Mouse (Mus musculus) right cerebral cortex, postnatal 4 days (tissue): Measurements from ENCODE around the gene Adamts16.

Experiments
- DNase-seq: peaks from one replicate; pipeline ENCODE4 v3.0.0-alpha.2; 2022

Gene Adamts16

DNA sequence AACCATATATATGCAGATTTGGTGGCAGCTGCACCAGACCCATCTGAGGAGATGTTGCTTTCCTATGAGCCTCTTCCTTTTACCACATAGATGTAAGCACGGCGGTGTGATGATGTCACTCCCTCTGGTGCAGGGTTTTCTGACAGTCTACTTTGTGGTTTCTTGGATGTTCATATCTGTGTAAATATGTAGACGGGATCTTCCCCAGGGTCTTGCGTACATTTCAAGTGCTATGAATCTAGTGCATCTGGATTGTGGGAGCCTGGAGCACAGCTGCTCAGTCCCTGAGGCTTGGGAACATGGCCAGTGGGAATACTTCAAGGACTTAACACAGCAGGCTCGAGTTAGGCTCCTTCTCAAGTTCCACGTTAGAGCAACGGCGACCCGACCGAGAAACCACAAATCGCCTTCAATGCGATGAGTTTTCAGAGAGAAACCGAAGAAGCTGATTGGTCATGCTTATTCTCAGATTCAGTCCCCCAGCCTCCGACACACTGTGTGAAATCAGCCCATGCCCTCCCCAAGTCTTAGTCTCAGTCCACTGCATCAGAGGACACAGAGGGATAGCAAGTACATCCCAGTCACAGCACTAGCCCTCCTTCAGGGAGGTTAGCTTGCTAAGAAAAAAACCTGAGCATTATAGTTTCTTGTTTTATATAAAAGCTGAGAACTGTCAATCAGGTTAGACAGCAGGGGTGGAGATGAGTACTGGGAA, 95.2 kb downstream of the Adamts16 start:
- DNase-seq: no peak

DNA sequence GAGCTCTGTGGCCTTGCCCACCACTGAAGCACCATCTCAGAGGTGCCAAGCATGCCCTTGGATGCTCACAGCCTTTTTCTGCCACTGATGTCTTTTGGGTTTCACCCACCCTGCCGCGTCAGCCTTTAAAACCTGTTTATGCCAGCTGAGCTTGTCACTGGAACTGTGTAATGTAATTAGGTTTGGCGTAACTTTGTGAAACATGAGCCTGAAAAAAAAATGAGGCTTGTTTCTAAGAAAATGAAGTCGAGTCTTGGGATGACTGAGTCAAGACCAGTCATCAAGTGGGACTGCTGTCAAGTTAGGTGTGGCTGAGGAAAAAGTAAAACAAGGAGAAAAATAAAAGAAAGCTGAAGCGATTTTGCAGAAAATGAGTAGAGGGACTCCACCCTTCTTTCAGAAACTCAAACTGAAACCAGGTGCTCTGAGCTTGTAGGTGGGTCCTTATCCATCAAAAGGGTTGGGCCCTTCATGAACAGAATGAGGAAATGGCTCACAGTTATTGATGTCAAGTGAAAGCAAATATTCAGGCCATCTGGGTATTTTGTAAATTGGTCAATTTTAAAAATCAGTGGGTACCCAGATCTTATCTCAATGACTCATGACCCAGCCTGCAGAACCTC, 97.1 kb downstream of the Adamts16 start:
- DNase-seq: no peak

DNA sequence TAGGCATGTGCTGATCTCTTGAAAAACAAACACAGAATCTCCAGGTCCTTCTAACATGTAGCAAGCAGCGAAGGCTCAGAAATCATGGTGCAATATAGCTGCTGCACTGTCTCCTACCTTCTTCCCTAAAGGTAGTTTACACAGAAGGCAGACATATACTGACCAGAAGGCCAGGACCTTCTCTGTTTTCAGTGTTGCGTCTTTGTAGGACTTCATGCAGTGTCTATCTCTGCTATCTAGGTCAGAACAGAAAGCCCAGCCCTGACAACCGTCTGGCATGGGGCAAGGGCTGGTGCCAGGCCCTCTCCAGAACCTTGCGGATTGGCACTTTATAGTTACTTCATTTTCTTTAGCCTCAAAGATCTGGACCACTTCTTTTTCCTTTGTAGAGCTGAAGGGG, 98.9 kb downstream of the Adamts16 start:
- no peak for DNase-seq

DNA sequence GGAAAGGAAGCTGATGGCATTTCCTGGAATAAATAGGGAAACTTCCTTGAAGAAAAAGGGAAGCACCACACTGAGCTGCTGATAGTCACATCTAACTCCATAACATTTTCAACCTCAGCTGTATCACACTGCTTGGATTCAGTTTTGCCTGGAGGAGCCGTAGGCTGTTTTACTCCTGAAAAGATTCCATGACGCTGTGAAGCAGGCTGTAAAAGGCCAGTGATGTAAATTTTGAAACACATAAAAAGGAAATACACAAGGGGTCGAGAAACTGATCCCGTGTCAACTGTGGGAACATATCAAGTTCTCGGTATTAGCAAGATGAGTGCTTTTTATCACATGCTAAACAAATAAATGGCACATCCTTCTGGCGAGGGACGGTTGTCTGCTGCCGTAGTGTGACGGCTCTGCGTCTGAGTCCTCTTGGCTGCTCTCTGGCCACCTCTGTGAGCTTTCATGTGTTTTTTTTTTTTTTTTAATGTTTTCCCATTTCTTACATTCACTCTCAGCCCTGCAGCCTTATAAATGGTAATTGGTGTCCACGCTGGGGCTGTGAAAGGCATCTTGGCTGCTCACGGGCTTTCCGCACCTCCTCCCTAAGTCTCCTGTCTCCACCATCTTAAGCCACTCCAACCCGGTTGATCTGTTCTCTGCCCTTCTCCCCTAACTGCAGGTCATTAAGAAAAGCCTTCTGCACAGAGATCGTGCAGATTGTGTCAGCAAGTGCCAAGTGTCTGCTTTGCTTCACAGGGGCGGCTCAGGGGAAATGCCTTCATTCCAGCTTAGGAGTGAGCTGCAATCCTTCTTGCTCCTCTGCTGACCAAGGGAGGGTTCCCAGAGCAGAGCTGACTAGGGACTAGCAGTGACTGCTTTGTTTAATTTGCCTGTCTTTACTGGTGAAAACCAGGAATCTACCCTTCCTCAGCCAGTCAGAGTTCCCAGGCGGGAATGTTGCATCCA, 101.0 kb downstream of the Adamts16 start:
- DNase-seq: no peak

DNA sequence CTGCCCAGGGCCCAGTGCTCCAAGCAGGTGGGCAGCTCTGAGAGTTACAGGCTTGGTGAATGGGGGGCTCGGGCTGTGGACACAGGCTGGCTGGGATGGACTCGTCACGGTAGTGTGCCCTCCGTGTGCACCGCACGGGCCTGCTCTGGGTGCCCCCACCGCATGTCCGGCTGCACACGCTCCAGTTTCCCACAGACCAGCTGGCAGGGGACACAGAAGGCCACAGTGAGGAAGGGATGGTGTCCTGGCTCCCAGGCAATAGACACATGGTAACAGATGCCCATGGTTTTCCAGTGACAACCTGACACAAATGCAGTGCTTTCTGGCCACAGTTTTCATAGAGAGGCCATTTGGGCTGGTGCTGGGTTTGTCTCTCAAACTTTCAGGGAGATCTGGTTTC, 102.8 kb downstream of the Adamts16 start:
- no peak for DNase-seq

DNA sequence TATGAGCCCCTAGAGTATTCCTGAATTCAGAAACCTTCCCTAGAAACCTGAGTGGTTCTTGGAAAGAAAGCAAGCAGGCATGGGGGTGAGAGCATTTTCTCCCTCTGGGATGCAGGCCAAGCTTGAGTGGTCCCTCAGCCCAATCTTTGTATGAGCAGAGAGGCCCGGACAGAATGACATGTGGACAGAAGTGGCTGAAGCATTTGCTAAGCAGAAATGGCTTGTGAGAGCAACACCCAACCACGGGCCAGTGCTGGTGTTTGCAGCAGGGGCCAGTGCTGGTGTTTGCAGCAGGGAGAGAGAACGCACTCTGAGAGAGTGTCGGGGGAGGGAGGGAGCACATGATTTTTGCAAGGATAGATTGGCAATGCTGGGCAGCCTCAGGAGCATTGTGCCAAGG, 105.2 kb downstream of the Adamts16 start:
- no peak for DNase-seq

DNA sequence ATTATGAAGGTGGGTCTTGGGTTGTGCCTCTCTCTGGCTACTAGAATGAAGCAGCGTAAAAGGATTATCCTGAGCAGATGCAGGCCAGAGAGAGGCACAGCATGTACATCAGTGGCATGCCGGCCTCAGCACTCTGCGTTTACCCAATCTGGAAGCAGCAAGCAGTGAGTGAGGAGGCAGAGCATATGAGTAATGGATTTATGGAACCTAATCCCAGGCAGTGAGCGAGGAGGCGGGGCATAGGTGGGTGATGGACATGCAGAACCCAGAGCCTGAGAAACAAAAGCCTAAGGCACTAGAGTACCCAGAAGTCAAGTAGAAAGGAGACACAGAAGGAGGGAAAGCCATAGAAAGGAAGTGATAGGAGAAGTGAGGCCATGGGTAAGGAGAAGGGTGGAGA, 107.0 kb downstream of the Adamts16 start:
- no peak for DNase-seq

DNA sequence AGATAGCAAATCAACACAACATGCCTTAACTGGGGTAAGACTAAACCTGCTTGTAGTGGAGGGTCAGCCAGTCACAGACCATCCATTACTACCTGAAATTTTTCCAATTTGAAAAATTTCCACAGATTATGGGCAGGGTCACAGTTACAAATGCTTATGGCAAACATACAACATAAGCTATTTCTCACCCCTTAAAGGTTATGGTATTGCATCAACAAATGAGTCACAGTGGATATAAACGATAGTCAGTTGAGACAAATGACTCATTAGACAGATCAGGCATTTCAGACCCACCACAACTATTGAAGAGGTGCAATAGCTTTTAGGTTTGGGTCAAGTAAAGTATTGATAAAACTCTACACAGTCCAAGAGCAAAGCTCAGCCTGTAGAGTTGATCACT, 107.7 kb downstream of the Adamts16 start:
- DNase-seq: no peak

DNA sequence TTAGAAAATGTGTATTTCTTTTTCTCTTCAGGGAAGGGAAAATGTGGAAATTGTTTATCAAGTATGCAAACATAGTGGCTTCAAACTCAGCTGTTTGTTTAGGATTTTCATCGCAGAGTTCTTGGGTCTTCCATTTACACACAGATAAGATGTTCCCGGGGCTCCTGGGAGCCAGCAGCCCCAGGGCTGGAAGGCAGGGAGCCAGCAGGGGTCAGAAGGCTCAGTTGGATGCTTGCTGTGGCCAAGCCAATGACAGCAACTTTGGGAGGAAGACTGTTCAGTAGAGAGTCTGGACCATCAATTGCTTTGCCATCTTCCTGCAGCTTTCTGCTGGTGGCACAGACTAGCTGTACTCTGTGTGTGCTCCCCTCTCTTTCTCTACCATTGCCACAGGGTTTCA, 108.4 kb downstream of the Adamts16 start:
- no peak for DNase-seq

DNA sequence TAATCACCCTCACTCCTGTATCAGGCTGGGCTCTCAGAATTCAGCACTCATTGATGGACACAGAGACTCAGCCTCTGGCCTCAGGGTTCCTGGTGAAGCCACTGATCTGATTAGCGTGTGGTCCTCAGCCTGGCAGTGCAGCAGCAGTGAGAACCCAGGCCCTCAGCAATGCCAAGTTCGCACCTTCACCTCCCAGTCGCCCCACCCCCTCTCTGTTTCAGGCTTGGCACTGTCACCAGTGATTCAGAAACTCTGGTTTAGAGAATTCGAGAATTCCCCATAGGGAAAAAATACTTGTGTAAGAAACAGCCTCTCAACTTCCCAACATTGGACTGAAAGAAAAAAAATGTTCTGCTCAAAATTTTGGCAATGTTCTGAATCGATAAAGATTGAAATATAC, 108.8 kb downstream of the Adamts16 start:
- no peak for DNase-seq

DNA sequence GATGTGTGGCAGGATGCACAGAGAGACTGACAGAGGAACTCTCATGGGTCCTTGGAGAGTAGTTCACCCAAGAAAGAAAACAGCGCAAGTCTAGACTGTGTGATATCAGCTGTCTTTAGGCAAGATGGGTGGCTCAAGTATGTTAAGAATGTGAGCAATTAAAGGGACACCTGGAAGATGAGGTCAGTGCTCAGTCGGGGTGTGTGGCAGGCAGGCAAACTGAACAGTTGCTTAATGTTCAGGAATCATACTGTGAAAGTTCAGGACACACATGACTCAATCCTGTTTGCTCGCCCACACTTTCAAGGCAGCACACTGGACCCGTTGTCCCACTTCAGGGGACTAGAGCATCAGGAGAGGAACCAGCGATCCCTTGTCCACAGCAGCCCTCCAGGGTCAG, 110.3 kb downstream of the Adamts16 start:
- DNase-seq: no peak

DNA sequence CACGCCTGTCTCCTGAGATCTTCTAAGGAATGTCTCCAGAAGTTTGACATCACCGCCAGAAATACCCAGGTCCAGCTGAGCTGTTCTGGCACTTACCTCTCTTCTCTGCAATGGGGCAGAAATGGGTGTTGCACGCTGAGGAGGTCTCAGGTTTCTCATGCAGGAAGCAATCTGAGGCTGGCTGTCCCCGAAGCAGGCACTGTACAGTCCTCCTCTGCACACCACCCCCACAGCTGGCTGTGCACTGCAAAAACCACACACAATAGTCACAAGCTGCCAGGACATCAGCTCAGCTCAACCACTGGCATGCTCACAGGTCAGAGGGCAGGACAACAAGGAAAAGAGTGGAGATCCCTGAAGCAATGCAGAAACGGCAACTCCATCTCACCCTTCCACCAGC, 111.6 kb downstream of the Adamts16 start:
- no peak for DNase-seq

DNA sequence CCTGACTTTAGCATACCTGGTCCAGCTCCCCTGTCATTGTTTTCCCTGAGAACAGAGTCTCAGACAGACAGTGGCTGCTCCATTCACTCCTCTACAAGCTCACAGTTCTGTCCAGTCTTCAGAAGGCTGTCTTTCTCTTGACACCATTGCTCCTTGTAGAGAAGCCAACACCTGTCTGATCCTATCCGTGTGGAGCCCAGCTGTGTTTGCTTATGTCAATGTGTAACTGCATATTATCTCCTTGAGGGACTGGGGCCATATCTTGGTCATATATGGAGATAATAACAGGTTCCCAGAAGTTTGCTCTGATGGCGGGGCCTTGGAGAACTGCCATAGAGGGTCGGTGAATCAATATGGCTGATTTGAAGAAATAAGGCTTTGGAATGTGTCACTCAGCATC, 115.4 kb downstream of the Adamts16 start:
- DNase-seq: no peak

DNA sequence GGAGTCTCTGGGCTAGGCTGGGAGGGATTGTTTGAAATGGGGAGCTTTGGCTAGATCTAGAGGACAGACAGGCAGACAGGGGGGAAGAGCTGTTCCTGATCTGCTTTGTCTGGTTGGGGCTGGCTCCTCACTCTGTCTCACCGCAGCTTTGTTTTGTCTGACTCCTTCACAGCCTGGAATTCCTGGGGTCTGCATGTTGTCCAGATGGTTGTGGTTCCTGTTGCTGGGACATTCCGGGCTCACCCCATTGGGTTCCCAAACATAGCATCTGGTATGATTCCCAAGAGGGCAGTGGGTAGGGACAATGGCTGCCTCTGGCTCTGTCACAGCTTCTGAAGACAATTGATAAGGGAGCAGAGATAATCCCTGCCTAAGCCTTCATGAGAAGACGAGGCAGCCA, 117.0 kb downstream of the Adamts16 start:
- DNase-seq: no peak

DNA sequence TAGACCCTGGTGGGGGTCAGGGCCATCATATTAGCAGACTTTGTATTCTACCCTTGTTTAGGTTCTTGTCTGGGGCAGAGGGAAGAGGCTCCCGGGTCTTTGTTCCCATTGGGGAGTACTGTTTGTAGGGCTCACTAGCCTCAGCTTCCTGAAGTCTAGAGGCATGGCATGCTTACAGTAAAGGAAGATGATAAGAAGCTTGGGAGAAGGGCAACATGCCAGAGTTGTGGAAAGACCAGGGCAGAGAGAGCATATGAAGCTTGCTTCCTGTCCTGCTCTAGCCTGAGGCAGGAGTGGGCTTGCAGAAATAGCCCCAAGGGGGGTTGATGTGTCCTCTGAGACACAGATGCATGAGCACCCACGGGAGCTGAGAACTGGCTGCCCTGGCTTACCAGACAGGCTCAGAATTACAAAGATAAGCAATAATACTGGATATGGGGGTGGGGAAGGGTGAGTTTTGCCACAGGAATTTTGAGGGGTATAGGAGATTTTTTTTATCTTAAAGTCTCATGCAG, 117.4 kb downstream of the Adamts16 start:
- DNase-seq: no peak

DNA sequence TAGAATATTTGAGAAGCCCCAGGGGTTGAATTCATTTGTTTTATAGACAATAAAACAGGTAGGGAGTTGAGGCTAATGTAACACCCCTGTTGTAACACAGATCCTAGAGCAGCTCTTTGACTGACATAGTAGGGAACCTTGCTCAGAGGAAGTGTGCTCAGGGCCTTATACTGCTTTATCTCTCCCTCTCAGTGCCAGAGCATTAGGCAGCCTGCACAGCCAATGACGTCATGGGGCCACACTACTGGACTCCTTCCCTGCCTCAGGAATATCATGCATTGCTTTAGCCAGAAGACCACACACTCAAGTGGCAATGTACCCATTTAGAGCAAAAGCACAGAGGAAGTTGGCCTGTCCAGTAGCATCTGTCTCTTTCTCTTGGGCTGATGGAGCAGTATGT, 121.6 kb downstream of the Adamts16 start:
- DNase-seq: no peak

DNA sequence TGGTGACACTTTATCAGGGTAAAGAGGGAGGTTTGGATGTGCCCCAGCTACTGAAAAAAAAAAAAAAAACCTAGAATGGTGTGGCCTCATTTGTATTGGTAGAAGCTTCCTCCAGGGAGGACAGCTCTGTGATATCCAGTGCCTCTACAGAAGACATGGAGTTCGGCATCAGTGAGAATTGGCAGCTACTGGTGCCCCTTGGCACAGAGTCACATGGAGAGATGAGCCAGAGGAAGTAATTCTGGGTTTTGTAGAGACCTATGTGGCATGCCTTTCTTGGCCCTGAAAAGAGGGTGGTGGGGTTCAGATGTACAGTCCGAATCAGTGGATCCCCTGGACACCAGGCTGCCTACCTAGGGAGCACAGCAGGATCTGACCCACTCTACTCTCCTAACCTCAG, 122.8 kb downstream of the Adamts16 start:
- DNase-seq: no peak

DNA sequence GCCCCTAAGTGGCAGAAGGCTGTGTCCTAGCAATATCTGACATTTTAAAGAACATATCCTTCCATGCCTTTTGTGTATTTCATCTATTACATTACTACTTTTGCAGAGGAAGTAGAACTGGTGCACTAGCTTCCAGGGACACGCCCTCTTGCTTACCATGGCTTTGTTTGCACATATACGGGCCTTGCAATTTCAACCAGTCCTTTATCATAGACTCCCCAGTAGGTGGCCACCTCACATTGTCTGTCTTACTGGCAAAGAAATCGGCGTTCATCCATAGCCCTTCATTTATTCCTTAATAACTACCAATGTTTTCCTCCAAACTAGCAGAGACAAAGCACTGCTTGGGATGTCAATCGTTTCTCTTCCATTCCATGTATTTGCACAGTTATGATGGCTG, 125.6 kb downstream of the Adamts16 start:
- DNase-seq: no peak

DNA sequence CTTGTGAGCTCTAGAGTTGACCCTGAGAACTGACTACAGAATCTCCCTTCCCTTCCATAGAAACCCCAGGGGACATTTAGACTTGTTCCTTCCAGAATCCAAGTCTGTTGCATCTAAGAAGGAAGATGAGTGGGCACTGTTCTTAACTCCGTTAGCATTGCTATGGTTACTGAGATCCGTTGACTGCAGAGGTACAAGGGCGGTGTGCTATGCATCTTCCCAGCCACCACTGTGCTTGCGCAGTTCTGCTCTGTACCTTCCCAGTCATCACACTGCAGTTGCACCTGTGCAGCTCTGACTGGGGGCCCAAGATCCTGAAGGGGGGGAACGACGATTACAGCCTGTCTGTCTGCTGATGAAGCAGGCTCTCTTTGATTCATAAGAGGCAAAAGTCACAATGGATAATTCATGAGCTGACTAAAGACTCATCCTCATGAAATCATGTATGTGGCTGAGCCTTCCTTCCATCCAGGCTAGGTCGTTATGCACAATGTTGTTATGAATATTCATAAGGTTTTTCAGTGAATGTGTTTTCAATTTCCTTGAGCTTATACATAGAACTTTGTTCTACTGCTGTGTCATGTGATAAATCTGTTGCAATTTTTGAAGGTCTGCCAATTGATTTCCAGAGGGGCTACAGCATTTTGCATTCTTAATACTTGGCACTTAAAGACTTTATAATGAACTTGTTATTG, 127.4 kb downstream of the Adamts16 start:
- DNase-seq: no peak

DNA sequence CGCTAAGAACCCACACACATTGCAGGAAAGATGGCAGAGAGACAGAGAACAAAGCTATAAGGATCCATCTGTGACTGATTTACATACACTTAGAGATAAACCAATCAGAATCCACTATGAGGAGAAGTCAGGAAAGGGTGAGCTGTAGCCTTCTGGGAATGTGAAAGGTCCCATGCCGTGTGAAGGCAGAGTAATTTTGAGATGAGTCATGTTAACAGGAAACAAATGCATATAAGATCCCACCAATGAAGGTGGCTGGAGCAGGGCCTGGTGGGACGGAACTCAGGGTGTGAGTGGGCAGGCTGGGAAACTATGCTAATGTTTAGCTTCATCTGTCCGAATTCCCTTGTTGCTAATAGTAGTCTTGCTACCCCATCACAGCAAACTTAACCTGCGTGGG, 128.3 kb downstream of the Adamts16 start:
- no peak for DNase-seq

DNA sequence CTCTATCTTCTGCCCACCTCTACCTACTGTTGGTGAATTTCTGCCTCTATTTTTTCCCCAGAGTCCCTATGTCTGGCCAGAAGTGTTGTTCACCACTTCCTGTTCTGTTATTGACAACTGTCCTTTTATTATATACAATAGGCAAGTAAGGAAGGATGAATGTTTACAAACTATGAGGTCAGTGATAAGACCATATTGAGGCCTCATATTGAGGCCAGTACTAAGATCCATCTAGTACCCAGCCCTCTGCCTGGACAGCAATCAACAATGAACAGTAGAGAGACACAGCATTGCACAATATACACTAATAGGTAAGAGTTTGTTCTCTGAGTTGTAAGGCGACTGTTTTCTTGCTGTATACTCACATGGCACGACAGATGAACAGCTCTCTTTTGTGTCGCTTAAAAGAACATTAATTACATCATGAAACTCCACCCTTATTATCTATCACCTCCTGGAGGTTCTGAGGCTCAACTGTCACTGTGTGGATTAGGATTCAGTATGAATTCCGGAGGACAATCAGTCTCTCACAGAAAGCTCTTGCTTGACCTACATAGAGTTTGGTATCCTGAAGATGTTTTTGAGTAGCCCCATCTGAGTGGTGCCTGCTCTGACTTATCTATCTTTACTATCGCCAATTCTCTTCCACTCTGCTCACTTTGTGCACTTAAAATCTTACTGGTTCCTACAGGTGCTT, 134.3 kb downstream of the Adamts16 start:
- DNase-seq: no peak

DNA sequence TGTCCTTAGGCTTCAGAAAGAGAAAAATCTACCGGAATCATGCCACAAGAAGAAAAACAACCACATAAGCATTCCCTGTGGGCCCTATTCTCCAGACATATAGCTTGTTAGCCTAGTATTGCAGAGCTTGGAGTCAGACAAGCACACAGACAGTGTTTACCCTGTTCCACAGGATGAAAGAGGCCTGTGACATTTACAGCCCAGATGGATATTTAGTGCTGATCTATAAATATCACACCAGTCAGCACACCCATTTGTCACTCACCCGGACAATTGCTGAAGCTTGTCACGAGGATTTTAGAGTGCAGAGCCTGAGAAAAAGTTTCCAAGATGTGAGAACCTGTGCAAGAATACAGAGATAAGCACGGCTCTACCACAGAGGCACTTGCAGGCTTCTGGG, 138.7 kb downstream of the Adamts16 start:
- DNase-seq: no peak
